Mouse (Mus musculus): ENCODE data around the gene Ubn1.

Gene Ubn1

DNA sequence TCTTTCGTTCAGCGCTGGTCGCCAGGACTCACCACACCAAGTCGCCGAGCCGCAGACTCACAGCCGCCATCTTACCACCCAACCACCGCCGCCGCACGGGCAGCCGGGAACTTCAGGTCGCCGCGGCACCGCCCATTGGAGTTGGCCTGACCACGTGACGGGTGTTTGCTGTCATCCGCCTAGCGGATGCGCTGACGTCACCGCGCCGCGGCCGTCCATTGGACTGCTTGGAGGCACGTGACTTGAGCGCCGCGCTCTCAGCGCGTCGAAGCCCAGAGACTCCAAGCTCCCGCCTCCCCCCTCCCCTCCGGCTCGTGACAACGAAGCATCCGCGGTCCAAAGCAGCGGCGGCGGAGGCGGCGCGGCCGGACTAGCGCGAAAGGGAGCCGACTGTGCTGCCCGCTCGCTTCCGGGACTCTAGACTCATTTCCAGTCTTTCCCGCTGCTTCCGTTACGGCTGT, at the start of gene Ubn1, which contains the start of gene Glyr1:
TSS of gene Ubn1 (plus strand) at position 284 of the 461 bp plus-strand sequence.
TSS of gene Glyr1 (minus strand) at position 90 of the 461 bp plus-strand sequence.
- DNase-seq = peak; percentile 100

DNA sequence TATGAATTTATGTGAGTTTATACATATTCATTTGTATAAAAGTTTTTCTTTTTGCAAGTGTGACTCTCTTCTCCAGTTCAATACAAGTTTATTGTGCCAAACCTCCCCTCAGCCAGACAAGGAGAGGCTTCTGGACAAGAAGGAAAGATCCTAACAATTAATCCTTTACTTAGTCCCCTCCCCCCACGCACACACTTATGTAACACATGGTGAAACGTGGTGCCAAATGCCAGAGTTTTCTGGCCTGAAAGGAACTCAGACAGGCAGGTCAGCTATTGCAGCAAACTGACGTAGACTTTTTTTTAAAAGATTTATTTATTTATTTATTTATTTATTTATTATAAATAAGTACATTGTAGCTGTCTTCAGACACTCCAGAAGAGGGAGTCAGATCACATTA, 49.2 kb upstream of the Ubn1 start:
- DNase-seq = peak; percentile 40

GRCm38 (mm10) chr16:5007067-5007466, 42.8 kb upstream of the Ubn1 start, which contains the start of gene Smim22:
Gene Smim22, plus strand, starts transcription at chr16:5007288.
- DNase-seq = peak; percentile 89

DNA sequence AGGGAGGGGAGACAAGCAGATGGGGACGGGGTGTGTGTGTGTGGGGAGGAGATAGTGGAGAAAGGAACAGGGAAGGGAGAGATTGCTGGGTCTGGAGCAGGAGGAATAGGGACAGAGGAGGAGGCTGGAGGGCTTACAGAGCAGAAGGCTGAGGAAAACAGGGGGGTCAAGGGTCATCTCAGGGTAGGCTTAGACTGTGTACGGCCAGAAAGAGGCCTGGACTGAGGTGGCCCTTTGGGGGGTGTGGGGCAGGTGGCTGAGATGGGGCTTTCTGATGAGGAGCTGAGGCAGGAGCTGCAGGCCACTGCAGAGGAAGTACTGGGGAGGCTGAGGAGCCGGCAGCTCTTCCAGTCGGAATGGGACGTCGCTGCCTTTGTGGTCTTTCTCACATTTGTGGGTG, 42.4 kb upstream of the Ubn1 start:
- no peak for DNase-seq

GRCm38 (mm10) chr16:5008076-5008475, 41.8 kb upstream of the Ubn1 start:
- DNase-seq = no peak

DNA sequence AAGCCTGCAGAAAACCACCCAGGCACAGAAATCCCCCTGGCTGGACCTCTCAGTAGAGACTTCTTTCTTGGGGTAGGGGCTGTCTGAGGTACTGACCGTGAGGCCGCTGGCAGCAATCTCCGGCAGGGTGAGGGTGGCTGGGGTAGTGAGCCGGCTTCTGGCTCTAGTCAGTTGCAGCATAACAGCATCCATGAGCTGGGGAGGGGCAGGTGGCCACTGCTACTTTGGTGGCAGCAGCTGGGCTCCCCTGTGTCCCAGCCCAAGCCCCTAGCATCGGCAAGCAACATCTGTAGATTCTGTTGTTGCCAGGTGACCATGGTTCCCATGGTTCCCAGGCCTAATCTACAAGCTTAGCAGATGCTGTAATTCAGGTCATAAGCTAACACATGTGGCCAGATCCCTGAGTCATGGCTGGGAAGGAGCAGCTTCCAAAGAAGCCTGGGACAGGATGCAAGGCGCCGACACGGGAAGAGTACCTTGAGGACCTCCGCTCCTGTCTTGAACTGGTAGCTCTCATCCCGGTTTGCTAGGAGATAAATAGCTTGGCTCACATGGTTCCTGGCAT, 39.4 kb upstream of the Ubn1 start:
- DNase-seq = no peak

GRCm38 (mm10) chr16:5011285-5011684, 38.6 kb upstream of the Ubn1 start:
- DNase-seq = no peak

- no peak for DNase-seq
Measured at GRCm38 (mm10) chr16:5012036-5013005, 37.5 kb upstream of the Ubn1 start.

GRCm38 (mm10) chr16:5013054-5013838, 36.6 kb upstream of the Ubn1 start, which contains the start of gene Rogdi:
Gene Rogdi, minus strand, starts transcription at chr16:5013553.
- DNase-seq = peak; percentile 100

DNA sequence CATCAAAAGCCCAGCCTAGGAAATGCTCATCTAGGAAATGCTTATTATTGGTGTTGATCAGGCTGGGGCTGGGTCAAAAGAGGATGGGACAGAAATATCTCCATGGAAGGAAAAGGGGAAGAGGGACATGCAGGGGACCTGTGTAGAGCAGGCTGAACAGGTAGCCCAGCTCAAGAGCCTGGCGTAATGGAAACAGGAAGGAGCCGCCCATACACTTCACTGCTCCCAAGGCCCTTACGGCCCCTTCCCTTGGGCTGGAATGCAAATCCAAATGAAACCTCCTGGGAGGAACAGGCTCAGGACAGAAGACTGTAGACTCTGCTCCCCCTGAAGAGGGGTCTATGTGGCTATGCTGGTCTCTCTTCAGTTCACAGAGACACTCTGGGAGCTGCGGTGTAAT, 35.3 kb upstream of the Ubn1 start:
- DNase-seq = peak; percentile 52

- DNase-seq = no peak
Measured at GRCm38 (mm10) chr16:5024021-5024420, 25.8 kb upstream of the Ubn1 start.

- DNase-seq = peak; percentile 76
Measured at GRCm38 (mm10) chr16:5029847-5030246, 20.0 kb upstream of the Ubn1 start.

GRCm38 (mm10) chr16:5035591-5035990, 14.3 kb upstream of the Ubn1 start:
- no peak for DNase-seq

DNA sequence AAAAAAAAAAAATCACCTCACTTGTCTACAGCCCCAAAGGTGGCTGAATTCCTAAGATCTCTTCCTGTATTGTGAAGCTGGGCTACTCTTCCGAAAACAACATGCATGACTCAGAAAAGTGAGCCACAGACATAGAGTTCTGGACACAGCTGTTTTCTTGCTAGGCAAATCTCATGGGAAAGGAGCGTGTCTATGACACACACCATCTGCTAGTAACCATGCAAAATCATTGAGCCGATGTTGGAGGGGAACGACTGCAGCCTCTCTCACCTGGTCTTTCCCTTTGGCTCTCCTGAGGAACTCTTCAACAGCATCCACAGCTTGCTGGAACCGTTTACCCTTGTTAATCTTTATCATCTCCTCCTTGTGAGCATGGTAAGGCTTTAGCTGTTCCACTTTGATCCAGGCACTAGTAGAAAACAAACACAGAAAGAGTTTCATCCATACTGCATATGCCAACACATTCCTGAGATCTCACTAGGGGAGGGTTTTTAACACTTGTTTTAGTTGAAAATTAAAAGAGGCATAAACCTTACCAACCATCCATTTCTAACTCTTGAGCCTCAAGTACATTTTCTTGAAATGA, 13.1 kb upstream of the Ubn1 start:
- DNase-seq = peak; percentile 37

GRCm38 (mm10) chr16:5045322-5045721, 4.5 kb upstream of the Ubn1 start:
- no peak for DNase-seq

DNA sequence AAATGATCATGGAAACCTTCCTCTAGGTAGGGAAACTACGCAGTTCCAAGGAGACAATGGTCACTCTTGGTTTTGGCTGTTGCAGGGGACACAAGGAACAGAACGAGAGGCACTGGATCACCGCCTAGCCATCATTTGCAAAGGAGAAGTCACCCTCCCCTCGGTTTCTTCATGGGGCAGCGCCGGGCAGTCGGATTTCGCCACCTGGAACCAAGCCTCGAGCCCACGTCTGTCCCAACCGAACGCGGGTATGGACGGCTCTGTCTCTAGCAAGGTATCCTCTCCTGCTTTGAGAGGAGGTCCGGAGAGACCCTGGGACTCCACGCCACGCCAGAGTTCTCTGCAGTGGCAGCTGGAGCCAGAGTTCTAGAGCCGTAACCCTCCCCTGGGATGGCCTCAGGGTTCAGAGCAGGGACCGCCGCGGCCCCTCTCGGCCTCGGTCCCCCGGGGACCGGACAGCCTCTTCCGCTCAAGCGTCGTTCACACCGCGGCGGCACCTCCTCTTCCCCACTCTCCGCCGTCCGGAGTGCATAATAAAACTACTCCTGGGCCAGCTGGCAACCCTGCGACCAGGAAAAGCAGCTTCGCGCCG, 579 bp upstream of the Ubn1 start:
- DNase-seq = peak; percentile 25

GRCm38 (mm10) chr16:5050251-5051110, 624 bp downstream of the Ubn1 start:
- peak; percentile 84 for DNase-seq

DNA sequence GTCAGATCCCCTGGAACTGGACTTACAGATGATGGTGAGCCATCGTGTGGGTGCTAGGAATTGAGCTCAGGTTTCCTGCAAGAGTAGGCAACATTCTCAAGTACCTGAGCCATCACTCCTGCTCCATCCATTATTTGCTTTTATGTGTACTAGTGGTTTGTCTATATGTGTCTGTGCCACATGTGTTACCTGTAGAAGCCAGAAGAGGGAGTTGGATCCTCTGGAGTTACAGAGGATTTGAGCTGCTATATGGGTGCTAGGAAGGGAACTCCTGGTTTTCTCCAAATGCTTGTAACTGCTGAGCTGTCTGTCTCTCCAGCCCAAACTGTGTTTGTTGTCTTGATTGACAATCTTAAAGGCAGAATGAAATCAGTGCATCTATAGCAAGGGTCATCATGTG, 8.3 kb downstream of the Ubn1 start:
- peak; percentile 26 for DNase-seq

GRCm38 (mm10) chr16:5063472-5063871, 13.6 kb downstream of the Ubn1 start:
- DNase-seq = no peak

- peak; percentile 37 for DNase-seq
Measured at GRCm38 (mm10) chr16:5070321-5070720, 20.5 kb downstream of the Ubn1 start.

DNA sequence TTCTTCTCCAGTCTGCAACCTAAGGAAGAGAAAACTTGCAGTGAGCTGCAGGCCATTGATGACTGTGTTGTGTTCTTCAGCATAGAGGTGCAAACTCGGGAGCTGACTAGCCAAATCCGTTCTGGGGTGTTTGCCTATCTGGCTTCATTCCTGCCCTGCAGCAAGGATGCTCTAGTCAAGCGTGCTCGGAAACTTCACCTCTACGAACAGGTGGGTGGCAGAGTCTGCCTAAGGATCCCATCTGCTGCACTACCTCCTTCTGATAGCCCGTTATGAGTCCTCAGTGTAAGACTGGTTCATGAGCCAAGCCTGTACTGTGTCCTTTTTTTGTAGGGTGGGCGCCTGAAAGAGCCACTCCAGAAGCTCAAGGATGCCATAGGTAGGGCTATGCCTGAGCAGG, 22.1 kb downstream of the Ubn1 start:
- no peak for DNase-seq
